Mouse (Mus musculus): ENCODE data around the gene Gm2012.
"Not testable (repeated sequence)": the region's sequence is repeated elsewhere in the genome, so short reads cannot be mapped to it uniquely, and the experiment has no call there.

The Gm2012 gene

DNA sequence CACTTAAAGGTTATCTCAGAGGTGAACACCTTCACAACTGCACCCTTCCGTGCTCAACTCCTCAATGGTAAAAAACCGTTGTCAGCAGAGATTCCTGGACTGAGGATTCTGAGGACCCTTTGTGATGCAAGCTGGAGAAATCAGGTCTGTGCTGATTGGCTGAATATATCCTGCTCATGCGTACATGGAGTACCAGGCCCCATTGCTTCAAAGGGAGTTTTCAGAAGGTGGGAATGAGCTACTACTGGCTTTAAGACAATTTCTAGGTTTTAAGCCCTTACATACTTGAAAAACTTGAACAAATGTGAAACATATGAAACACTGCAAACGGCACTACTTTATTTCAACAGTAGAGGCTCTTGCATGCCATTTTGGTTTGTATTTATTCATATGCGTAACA, at the start of gene Gm2012:
Gene Gm2012 (minus strand): TSS at position 101 of the 400 bp plus-strand sequence.
- DNase-seq (ENCODE audit: low read depth): not testable (repeated sequence)

DNA sequence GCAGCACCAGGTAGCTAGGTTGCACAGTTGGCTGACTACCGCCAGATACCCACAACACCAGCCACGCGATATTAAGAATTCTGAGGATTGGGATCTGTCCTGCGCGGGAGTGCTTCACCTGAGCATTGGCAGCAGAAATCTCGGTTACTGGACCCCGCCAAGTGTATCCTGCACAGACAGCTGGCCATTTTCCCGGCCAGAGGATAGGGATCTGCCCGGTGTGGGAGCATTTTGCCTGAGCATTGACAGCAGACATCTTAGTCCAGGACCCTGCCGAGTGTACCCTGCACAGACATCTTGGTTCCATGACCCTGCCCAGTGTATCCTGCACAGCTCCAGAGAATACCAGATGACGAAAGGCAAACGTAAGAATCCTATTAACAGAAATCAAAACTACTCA, 72.0 kb downstream of the Gm2012 start:
- not testable (repeated sequence) for DNase-seq (ENCODE audit: low read depth)

All from c-Kit-positive CD71-negative TER-119-negative erythroid progenitor cells, embryonic 14.5 days (primary cell).